Mouse (Mus musculus) Patski (cell line): ENCODE results near the gene Ccdc74a. TPM values are rescaled to one million over a fixed set of nuclear protein-coding genes. Genes with fewer than 3 reads are reported as not detected.

ENCODE experiments used
- ATAC-seq: fragments of 100-300 bp; one replicate; pipeline ENCODE4 v1.8.0; 2021
- CTCF ChIA-PET: fragments of 350-600 bp; sonication (Branson Sonifier 250); formaldehyde crosslinking; loops from one replicate; lab custom pipeline; 2022; ENCODE audit warnings: inconsistent platforms; lab: Charles Lee
- POLR2A ChIA-PET: fragments of 350-600 bp; sonication (Branson Sonifier 250); formaldehyde crosslinking; loops from one replicate; lab custom pipeline; 2022; ENCODE audit warnings: antibody characterized with exemption, inconsistent platforms; lab: Charles Lee
- DNase-seq: peaks from one replicate; pipeline ENCODE4 v3.0.0-alpha.2; 2011; ENCODE audit warnings: low read depth, low spot score
- H3K27me3 ChIP-seq: fragments of 371-371 bp; one replicate; pipeline ENCODE4 v1.5.1; 2021
- CTCF ChIP-seq: fragments of 100-300 bp; IDR thresholded peaks from one replicate; pipeline ENCODE4 v1.5.1; 2021
- in situ Hi-C: fragments of 300-500 bp; cut with MboI; formaldehyde crosslinking; loops from 3 replicates; pipeline ENCODE4 v1.11.1; 2018; ENCODE audit warnings: low pct_unique_long_range_greater_than_20kb, mixed read lengths
- polyA plus RNA-seq: library from polyadenylated mRNA; unstranded; gene quantifications from one replicate; pipeline ENCODE4 v1.2.3, GENCODE M21; 2021

Ccdc74a gene
- polyA plus RNA-seq, 1 experiment from 2014 or later = 9.6 TPM

GRCm38 (mm10) chr16:17654188-17654795 lies 8.0 kb downstream of the Ccdc74a start:
- no peak for TF ChIP-seq CTCF
- in situ Hi-C loops = no loop called here
- no peak for ATAC-seq
- H3K27me3 ChIP-seq = no peaks in the 10 kb centered on the region
- POLR2A ChIA-PET = interaction anchor here (1.5 kb wide), 1 partner anchor 9 kb away, joined by 3 read pairs; no protein-coding TSS in a partner anchor
- DNase-seq = no peak
- CTCF ChIA-PET = interaction anchor here (1.3 kb wide), 1 partner anchor 30 kb away, joined by 3 read pairs; no protein-coding TSS in a partner anchor

GRCm38 (mm10) chr16:17656212-17656871 lies 10.1 kb downstream of the Ccdc74a start:
- in situ Hi-C loops = no loop called here
- no peak for TF ChIP-seq CTCF
- CTCF ChIA-PET = interaction anchor here (0.8 to 1.4 kb wide), 2 partner anchors 14 to 71 kb away, joined by 3 to 4 read pairs; no protein-coding TSS in a partner anchor
- no peaks in the 10 kb centered on the region for H3K27me3 ChIP-seq
- POLR2A ChIA-PET = no interaction called here
- ATAC-seq (no peak), DNase-seq (no peak)

- in situ Hi-C loops = no loop called here
- POLR2A ChIA-PET = no interaction called here
- no peak for TF ChIP-seq CTCF
- H3K27me3 ChIP-seq = no peaks in the 10 kb centered on the region
- ATAC-seq (no peak), DNase-seq (no peak)
- CTCF ChIA-PET = interaction anchor here (1.6 kb wide), 1 partner anchor 15 kb away, joined by 4 read pairs; no protein-coding TSS in a partner anchor
Measured at GRCm38 (mm10) chr16:17665568-17665967, 19.3 kb downstream of the Ccdc74a start.

- ATAC-seq = no peak
- ChIA-PET CTCF (no interaction called here), POLR2A (no interaction called here)
- TF ChIP-seq CTCF = no peak
- DNase-seq = no peak
- no peaks in the 10 kb centered on the region for H3K27me3 ChIP-seq
- in situ Hi-C loops = no loop called here
Measured at GRCm38 (mm10) chr16:17669886-17670285, 23.6 kb downstream of the Ccdc74a start.

GRCm38 (mm10) chr16:17694860-17695259 lies 48.6 kb downstream of the Ccdc74a start:
- ATAC-seq (no peak), DNase-seq (no peak)
- POLR2A ChIA-PET = no interaction called here
- CTCF ChIA-PET = interaction anchor here (1.1 kb wide), 1 partner anchor 27 kb away, joined by 3 read pairs; no protein-coding TSS in a partner anchor
- H3K27me3 ChIP-seq = no peaks in the 10 kb centered on the region
- in situ Hi-C loops = no loop called here
- no peak for TF ChIP-seq CTCF

Other genes starting within 250 kb of the Ccdc74a start
- 28.3 TPM for gene Snap29, start 240.5 kb upstream of the Ccdc74a start, polyA plus RNA-seq
- 81.9 TPM for gene Pi4ka, start 240.2 kb upstream of the Ccdc74a start, polyA plus RNA-seq
- 27.1 TPM for gene Crkl, start 194.5 kb upstream of the Ccdc74a start, polyA plus RNA-seq
- gene Aifm3, start 156.9 kb upstream of the Ccdc74a start, polyA plus RNA-seq = 0.99 TPM
- gene Lztr1, start 137.8 kb upstream of the Ccdc74a start, polyA plus RNA-seq = 156 TPM
- gene Thap7, start 115.3 kb upstream of the Ccdc74a start, polyA plus RNA-seq = 40.6 TPM
- 0.03 TPM for gene Lrrc74b, start 85.2 kb upstream of the Ccdc74a start, polyA plus RNA-seq
- gene P2rx6, start 84.6 kb upstream of the Ccdc74a start, polyA plus RNA-seq = 0.87 TPM
- 3.7 TPM for gene Slc7a4, start 63.3 kb upstream of the Ccdc74a start, polyA plus RNA-seq
- 31.3 TPM for gene Smpd4, start 27.1 kb upstream of the Ccdc74a start, polyA plus RNA-seq
- 69.1 TPM for gene Med15, start 86.4 kb downstream of the Ccdc74a start, polyA plus RNA-seq
- 128 TPM for gene Klhl22, start 113.1 kb downstream of the Ccdc74a start, polyA plus RNA-seq
- 60.3 TPM for gene Scarf2, start 150.8 kb downstream of the Ccdc74a start, polyA plus RNA-seq
- 0.21 TPM for gene B830017H08Rik, start 186.7 kb downstream of the Ccdc74a start, polyA plus RNA-seq
- gene Car15, start 191.9 kb downstream of the Ccdc74a start, polyA plus RNA-seq = 1.4 TPM
- gene Gm20518, start 245.2 kb downstream of the Ccdc74a start, polyA plus RNA-seq = 0.17 TPM
- 0.13 TPM for gene Tssk1, start 247.8 kb downstream of the Ccdc74a start, polyA plus RNA-seq